ENCODE assay signal across 25 mouse cellular contexts in genomic region chr2:12228335-12228734, GRCm38 (mm10).
DNase-seq lines count a peak whose midpoint lies in the region; ATAC-seq and TF ChIP-seq lines count a peak whose summit lies in the region.
"Had no signal": no experiment of that assay in that cellular context is flagged by ENCODE, and none has a peak within 500 bp of the region (broad histone marks: within the 10 kb centered on the region; RNA-seq: fewer than 3 reads in every experiment).

No protein-coding gene starts in this region.

- no peaks in the 10 kb centered on the region for H3K27me3 ChIP-seq in kidney, postnatal 0 days (ENCODE audit: insufficient read depth, low read length)
- no peaks in the 10 kb centered on the region for H3K27me3 ChIP-seq in kidney, embryonic 14.5 days (ENCODE audit: control insufficient read depth, insufficient read depth, low read length)
- no peaks in the 10 kb centered on the region for H3K27me3 ChIP-seq in midbrain, embryonic 14.5 days (ENCODE audit: control insufficient read depth, insufficient read depth, low read length)
- H3K27me3 ChIP-seq: embryonic facial prominence, embryonic 15.5 days; heart, embryonic 12.5 days; hindbrain, embryonic 12.5 days had no signal

- 29% methylated on average over 3 of the region's 3 CpGs for WGBS in kidney, postnatal 0 days
- 45% methylated on average over 3 of the region's 3 CpGs for WGBS in kidney, embryonic 14.5 days
- 67% methylated on average over 3 of the region's 3 CpGs for WGBS in midbrain, embryonic 14.5 days

- H3K27ac ChIP-seq in kidney, postnatal 0 days, result no peak overlapping the region
- no peak overlapping the region for H3K27ac ChIP-seq in kidney, embryonic 14.5 days (ENCODE audit: low read depth, low read length)
- H3K27ac ChIP-seq in midbrain, embryonic 14.5 days (replicated peaks; ENCODE audit: low read depth, low read length), result no peak overlapping the region
- H3K27ac ChIP-seq: embryonic facial prominence, embryonic 15.5 days; hindbrain, embryonic 12.5 days; limb, embryonic 10.5 days; macrophage had no signal

- TF ChIP-seq CTCF in kidney, postnatal 0 days (IDR thresholded peaks at IDR 0.05; ENCODE audit: low read depth), result no peak

- intact Hi-C loops in left cerebral cortex, postnatal 4 days (cut with DNase I), result no loop called here

- H3K4me3 ChIP-seq in kidney, postnatal 0 days (replicated peaks; ENCODE audit: low read depth, low read length), result no peak overlapping the region
- H3K4me3 ChIP-seq in kidney, embryonic 14.5 days (ENCODE audit: low read length), result no peak overlapping the region
- no peak overlapping the region for H3K4me3 ChIP-seq in midbrain, embryonic 14.5 days (replicated peaks; ENCODE audit: low read depth, low read length)
- H3K4me3 ChIP-seq: embryonic facial prominence, embryonic 15.5 days; heart, embryonic 12.5 days; hindbrain, embryonic 12.5 days; limb, embryonic 10.5 days had no signal

- no peak overlapping the region for H3K4me2 ChIP-seq in kidney, postnatal 0 days (ENCODE audit: low read length)
- H3K4me2 ChIP-seq in kidney, embryonic 14.5 days (replicated peaks; ENCODE audit: low read depth, low read length), result no peak overlapping the region
- no peak overlapping the region for H3K4me2 ChIP-seq in midbrain, embryonic 14.5 days (ENCODE audit: low read length)
- H3K4me2 ChIP-seq: embryonic facial prominence, embryonic 15.5 days; heart, embryonic 12.5 days; hindbrain, embryonic 12.5 days; liver, embryonic 11.5 days; midbrain, embryonic 11.5 days had no signal

- no peaks in the 10 kb centered on the region for H3K9me3 ChIP-seq in kidney, postnatal 0 days (replicated peaks; ENCODE audit: low read length)
- no peaks in the 10 kb centered on the region for H3K9me3 ChIP-seq in kidney, embryonic 14.5 days (ENCODE audit: control insufficient read depth, low read length)
- no peaks in the 10 kb centered on the region for H3K9me3 ChIP-seq in midbrain, embryonic 14.5 days (ENCODE audit: control insufficient read depth, low read length)
- H3K9me3 ChIP-seq: embryonic facial prominence, embryonic 15.5 days; heart, embryonic 12.5 days; hindbrain, embryonic 12.5 days; limb, embryonic 10.5 days had no signal

- 0 out of 2 replicates have a peak, but pooled peaks cover 2% of the 10 kb centered on the region for H3K36me3 ChIP-seq in kidney, postnatal 0 days (ENCODE audit: insufficient read depth, low read length)
- peaks cover 11% of the 10 kb centered on the region; the same call in 1 of the 2 replicates for H3K36me3 ChIP-seq in kidney, embryonic 14.5 days (ENCODE audit: control insufficient read depth, insufficient read depth, low read length)
- H3K36me3 ChIP-seq in midbrain, embryonic 14.5 days (ENCODE audit: control insufficient read depth, insufficient read depth, low read length), result no peaks in the 10 kb centered on the region
- H3K36me3 ChIP-seq: embryonic facial prominence, embryonic 15.5 days; heart, embryonic 12.5 days; hindbrain, embryonic 12.5 days; limb, embryonic 10.5 days had no signal

- no peaks in the 10 kb centered on the region for H3K4me1 ChIP-seq in kidney, postnatal 0 days (replicated peaks; ENCODE audit: insufficient read depth, low read length)
- no peaks in the 10 kb centered on the region for H3K4me1 ChIP-seq in kidney, embryonic 14.5 days (ENCODE audit: control insufficient read depth, insufficient read depth, low read length)
- no peaks in the 10 kb centered on the region for H3K4me1 ChIP-seq in midbrain, embryonic 14.5 days (ENCODE audit: control insufficient read depth, insufficient read depth, low read length)
- H3K4me1 ChIP-seq: hindbrain, embryonic 12.5 days had no signal

- peak; percentile 31 for DNase-seq in kidney, postnatal 0 days (ENCODE audit: low spot score)
- DNase-seq in 416B (ENCODE audit: low read depth), result peak; percentile 8
- DNase-seq in left cerebral cortex, postnatal 4 days, result no peak
- no peak for DNase-seq in midbrain, embryonic 14.5 days
- DNase-seq: adrenal gland, postnatal 14 days; cerebellum, adult 2 months; cerebellum, postnatal 36 days; gastrocnemius, postnatal 14 days; heart, adult 18-20 months; heart, postnatal 10 days; liver, postnatal 0 days; right cerebral cortex, postnatal 14 days; spleen, adult 18-20 months had no signal

- no peak overlapping the region for H3K9ac ChIP-seq in kidney, postnatal 0 days (ENCODE audit: low read depth, low read length)
- H3K9ac ChIP-seq in kidney, embryonic 14.5 days (ENCODE audit: low read depth, low read length), result no peak overlapping the region
- no peak overlapping the region for H3K9ac ChIP-seq in midbrain, embryonic 14.5 days (replicated peaks; ENCODE audit: low read length)
- H3K9ac ChIP-seq: embryonic facial prominence, embryonic 15.5 days; heart, embryonic 12.5 days; hindbrain, embryonic 12.5 days; liver, postnatal 0 days had no signal

- no peak for ATAC-seq in kidney, postnatal 0 days (replicated peaks; ENCODE audit: low FRiP score, low read depth)
- ATAC-seq in kidney, embryonic 14.5 days (ENCODE audit: low FRiP score, low TSS enrichment), result no peak
- ATAC-seq in common myeloid progenitor, adult 5-6 weeks (replicated peaks; ENCODE audit: low read depth, poor library complexity, severe bottlenecking), result 0 out of 2 replicates have a peak, but pooled peaks have one; percentile 52
- peak; percentile 68; the same call in 1 of the 2 replicates for ATAC-seq in monocyte, adult 5-6 weeks (replicated peaks; ENCODE audit: insufficient number of reproducible peaks, low FRiP score, low TSS enrichment, poor library complexity, severe bottlenecking)
- ATAC-seq in midbrain, embryonic 14.5 days (ENCODE audit: low FRiP score, low TSS enrichment), result no peak
- ATAC-seq: forebrain, embryonic 16.5 days; intestine, postnatal 0 days; liver, postnatal 0 days had no signal

Comparison
In these comparisons a context has a peak if more than half of its experiments do, and no peak if none do; other contexts are left out.
1. ATAC-seq: peak in common myeloid progenitor, adult 5-6 weeks (single experiment) and monocyte, adult 5-6 weeks (single experiment); none in kidney, postnatal 0 days (single experiment), kidney, embryonic 14.5 days (single experiment) and midbrain, embryonic 14.5 days (single experiment).
2. DNase-seq: peak in kidney, postnatal 0 days (single experiment) and 416B (single experiment); none in left cerebral cortex, postnatal 4 days (single experiment) and midbrain, embryonic 14.5 days (single experiment).